Mouse (Mus musculus): ENCODE data around the gene S100z.

The S100z gene

DNA sequence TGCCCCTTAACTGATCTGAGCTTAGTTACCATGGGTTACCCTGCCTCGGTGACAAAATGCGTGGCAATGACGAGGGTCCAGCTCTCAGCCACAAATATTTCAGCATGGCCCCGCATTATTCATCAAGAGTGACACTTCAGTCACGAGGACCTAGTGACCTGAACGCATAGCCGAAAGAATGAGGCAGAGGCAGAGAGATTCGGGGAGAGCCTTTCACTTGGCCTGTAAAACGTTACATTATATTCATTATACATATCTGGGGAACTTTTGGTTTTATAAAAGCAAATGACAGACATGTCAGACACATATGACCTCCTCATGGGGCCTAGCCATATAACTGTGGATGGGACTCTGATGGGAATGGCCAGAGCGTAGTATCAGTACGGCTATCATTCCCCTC is 33.7 kb downstream of the S100z start, which contains the start of gene Crhbp:
Crhbp (minus strand) TSS at position 101 of the 400 bp plus-strand sequence.
- no peak for DNase-seq (ENCODE audit: low read depth)

DNA sequence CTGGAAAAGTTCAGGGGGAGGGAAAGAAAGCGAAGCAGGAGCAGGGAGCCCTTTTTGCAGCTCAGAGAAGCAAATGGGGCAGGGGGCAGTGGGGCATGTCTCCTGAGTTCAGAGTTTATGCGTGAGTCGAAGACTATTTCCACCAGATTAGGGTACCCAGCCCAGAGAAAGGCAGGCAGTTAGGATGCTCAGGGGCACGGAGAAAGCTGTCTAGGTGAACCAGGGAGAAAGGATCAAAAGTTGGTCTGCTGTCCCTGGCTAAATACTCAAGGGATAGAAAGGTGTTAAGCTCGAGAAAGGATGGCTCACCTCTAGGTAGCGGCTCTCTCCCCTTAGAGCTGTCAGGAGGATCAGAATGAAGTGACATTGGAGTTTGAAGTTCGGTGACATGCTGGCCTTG is 34.2 kb downstream of the S100z start:
- DNase-seq (ENCODE audit: low read depth), result no peak

- DNase-seq (ENCODE audit: low read depth), result no peak
Observed at GRCm38 (mm10) chr13:95443376-95444233, 34.9 kb downstream of the S100z start.

GRCm38 (mm10) chr13:95442901-95443300 is 35.6 kb downstream of the S100z start:
- DNase-seq (ENCODE audit: low read depth), result no peak

DNA sequence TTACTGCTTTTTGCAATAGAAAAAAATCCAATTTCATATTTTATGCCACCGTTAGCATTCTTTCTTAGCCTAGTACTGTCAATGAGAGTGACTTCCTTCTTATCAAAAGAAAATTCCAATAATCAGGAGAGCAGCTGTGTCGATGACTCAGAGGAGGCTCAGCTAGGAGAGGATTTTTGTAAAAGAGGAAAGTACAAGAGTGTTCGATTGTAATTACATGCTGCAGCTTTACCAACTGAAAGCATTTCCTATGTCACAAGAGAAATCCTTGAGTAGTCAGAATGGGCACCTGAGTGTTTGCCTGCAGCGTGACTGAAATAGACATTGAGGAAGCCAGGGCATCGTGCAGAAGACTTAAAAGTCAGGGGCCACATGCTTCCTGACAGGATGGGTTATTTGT is 39.0 kb downstream of the S100z start:
- no peak for DNase-seq (ENCODE audit: low read depth)

- DNase-seq (ENCODE audit: low read depth), result no peak
Observed at GRCm38 (mm10) chr13:95431760-95432159, 46.8 kb downstream of the S100z start.

GRCm38 (mm10) chr13:95427499-95427898 is 51.0 kb downstream of the S100z start:
- DNase-seq (ENCODE audit: low read depth), result peak; percentile 91
